Mouse (Mus musculus) liver, adult 2 months (tissue): Measurements from ENCODE around the gene Susd3.

ENCODE experiments used
- CTCF ChIP-seq: fragments of 200-500 bp; IDR thresholded peaks from 2 replicates; pipeline ENCODE4 v1.5.1; 2011; ENCODE audit warnings: low read depth, low read length, control low read depth
- POLR2A ChIP-seq: fragments of 200-500 bp; IDR thresholded peaks from 2 replicates; pipeline ENCODE4 v1.6.1; 2011; ENCODE audit warnings: low read length, control low read depth; ENCODE audit not compliant: insufficient read depth; ENCODE audit errors: extremely low read depth

DNA sequence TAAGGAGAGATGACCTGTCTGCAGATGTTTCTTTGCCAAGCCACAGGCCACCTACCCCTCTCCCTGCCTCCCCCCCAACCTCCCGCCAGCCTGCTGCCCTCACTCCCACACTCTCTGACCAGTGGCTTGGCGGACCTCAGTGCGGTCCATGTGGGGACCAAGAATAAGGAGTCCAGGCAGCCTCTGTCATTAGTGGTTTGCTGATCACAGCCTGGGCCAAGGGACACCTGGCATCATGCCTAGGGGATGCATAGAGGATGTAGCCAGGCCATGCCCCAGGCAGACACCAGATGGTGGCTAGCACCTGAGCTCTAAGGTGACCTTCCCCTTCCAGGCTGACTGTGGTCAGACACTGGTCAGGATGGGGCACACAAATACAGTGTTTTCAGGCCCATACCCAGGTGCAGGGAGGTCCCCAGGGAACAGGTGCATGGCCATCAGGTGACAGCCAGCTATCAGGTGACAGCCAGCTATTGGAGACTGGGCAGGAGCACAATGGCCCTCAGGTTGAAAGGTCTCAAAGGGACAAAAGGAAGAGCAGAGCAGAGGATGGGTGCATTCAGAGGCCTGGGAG lies 67.0 kb downstream of the Susd3 start:
- no peak for TF ChIP-seq POLR2A
- no peak for TF ChIP-seq CTCF
